Mouse (Mus musculus) frontal cortex, postnatal 14 days (tissue): ENCODE results near the gene Napsa.

ENCODE experiments used
- DNase-seq, 2 experiments: peaks; one replicate each; pipeline ENCODE4 v3.0.0; 2022; ENCODE audit warnings: low spot score in 2 of 2

Napsa gene

GRCm38 (mm10) chr7:44538756-44539624 lies 33.2 kb upstream of the Napsa start:
- no peak for DNase-seq

GRCm38 (mm10) chr7:44542555-44542954 lies 29.6 kb upstream of the Napsa start:
- no peak for DNase-seq

GRCm38 (mm10) chr7:44543071-44543470 lies 29.1 kb upstream of the Napsa start:
- DNase-seq = no peak

- no peak for DNase-seq
Measured at GRCm38 (mm10) chr7:44546274-44546673, 25.9 kb upstream of the Napsa start.

GRCm38 (mm10) chr7:44547041-44547440 lies 25.1 kb upstream of the Napsa start:
- no peak for DNase-seq

- no peak for DNase-seq
Measured at GRCm38 (mm10) chr7:44547725-44548124, 24.5 kb upstream of the Napsa start.

GRCm38 (mm10) chr7:44548497-44549087 lies 23.6 kb upstream of the Napsa start, which contains the start of gene Pold1:
Gene Pold1, minus strand, starts transcription at chr7:44548849.
- peak; percentile 99 to 100 for DNase-seq

GRCm38 (mm10) chr7:44549621-44550408 lies 22.4 kb upstream of the Napsa start:
- no peak for DNase-seq

GRCm38 (mm10) chr7:44550409-44550678 lies 21.8 kb upstream of the Napsa start:
- DNase-seq = no peak

GRCm38 (mm10) chr7:44551301-44551700 lies 20.9 kb upstream of the Napsa start:
- DNase-seq = no peak

- DNase-seq = no peak
Measured at GRCm38 (mm10) chr7:44551731-44552130, 20.4 kb upstream of the Napsa start.

GRCm38 (mm10) chr7:44552141-44552908 lies 19.9 kb upstream of the Napsa start:
- no peak for DNase-seq

GRCm38 (mm10) chr7:44553196-44553764 lies 18.9 kb upstream of the Napsa start:
- peak in 1 of 2 experiments; percentile 52 for DNase-seq

- peak; percentile 88 to 91 for DNase-seq
Measured at GRCm38 (mm10) chr7:44553826-44554225, 18.4 kb upstream of the Napsa start, which contains the start of gene Nr1h2. Gene Nr1h2, minus strand, starts transcription at chr7:44553951.

- no peak for DNase-seq
Measured at GRCm38 (mm10) chr7:44557629-44558028, 14.6 kb upstream of the Napsa start.

GRCm38 (mm10) chr7:44560435-44561400 lies 11.5 kb upstream of the Napsa start:
- DNase-seq = peak; percentile 48 to 79

GRCm38 (mm10) chr7:44563284-44563683 lies 8.9 kb upstream of the Napsa start:
- no peak for DNase-seq

GRCm38 (mm10) chr7:44564486-44564885 lies 7.7 kb upstream of the Napsa start:
- DNase-seq = no peak

- DNase-seq = no peak
Measured at GRCm38 (mm10) chr7:44565414-44565813, 6.8 kb upstream of the Napsa start.

GRCm38 (mm10) chr7:44568803-44569202 lies 3.4 kb upstream of the Napsa start:
- DNase-seq = no peak
